Comparison of ENCODE assay signal across 19 mouse cellular contexts in the genomic region with DNA sequence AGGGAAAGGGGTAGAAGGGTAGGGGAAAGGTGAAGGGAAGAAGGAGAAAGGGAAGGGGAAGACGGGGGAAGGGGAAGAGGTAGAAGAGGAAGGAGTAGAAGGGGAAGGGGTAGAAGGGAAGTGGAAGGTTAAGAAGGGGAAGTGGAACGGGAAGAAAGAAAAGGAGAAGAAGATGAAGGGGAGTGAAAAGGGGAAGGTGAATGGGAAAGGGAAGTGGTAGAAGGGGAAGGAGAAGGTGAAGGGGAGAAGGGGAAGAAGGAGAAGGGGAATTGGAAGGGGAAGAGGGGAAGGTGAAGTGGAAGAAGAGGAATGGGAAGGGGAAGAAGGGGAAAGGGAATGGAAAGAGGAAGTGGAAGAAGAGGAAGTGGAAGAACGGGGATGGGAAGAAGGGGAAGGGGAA.
"Had no signal": no experiment of that assay in that cellular context is flagged by ENCODE, and none has a peak within 500 bp of the region (broad histone marks: within the 10 kb centered on the region; RNA-seq: fewer than 3 reads in every experiment).

No protein-coding gene starts in this region.

- H3K4me3 ChIP-seq: liver, embryonic 15.5 days; lung, embryonic 15.5 days; megakaryocyte, embryonic 14.5 days; midbrain, embryonic 13.5 days; midbrain, embryonic 15.5 days; neural tube, embryonic 12.5 days; stomach, embryonic 15.5 days had no signal

- DNase-seq: liver, postnatal 0 days; lung, adult 2 months; lung, postnatal 14 days; lung, postnatal 36 days; right cerebral cortex, postnatal 14 days; thymus, adult 2 months; thymus, postnatal 25 days; thymus, postnatal 4 days had no signal

- H3K36me3 ChIP-seq: liver, embryonic 15.5 days; lung, embryonic 15.5 days; midbrain, embryonic 13.5 days; midbrain, embryonic 15.5 days; neural tube, embryonic 12.5 days; stomach, embryonic 15.5 days had no signal

- H3K9ac ChIP-seq: liver, embryonic 15.5 days; liver, postnatal 0 days; lung, embryonic 15.5 days; midbrain, embryonic 13.5 days; midbrain, embryonic 15.5 days; neural tube, embryonic 12.5 days; stomach, embryonic 15.5 days had no signal

- H3K4me2 ChIP-seq: liver, embryonic 15.5 days; lung, embryonic 15.5 days; midbrain, embryonic 11.5 days; midbrain, embryonic 13.5 days; midbrain, embryonic 15.5 days; neural tube, embryonic 12.5 days; stomach, embryonic 15.5 days had no signal

- ATAC-seq: liver, postnatal 0 days; lung, postnatal 0 days; midbrain, embryonic 13.5 days; midbrain, embryonic 15.5 days had no signal

- H3K27ac ChIP-seq: liver, embryonic 15.5 days; lung, embryonic 15.5 days; macrophage; midbrain, embryonic 13.5 days; midbrain, embryonic 15.5 days; neural tube, embryonic 12.5 days; stomach, embryonic 15.5 days; stomach, postnatal 0 days had no signal

- H3K9me3 ChIP-seq: liver, embryonic 15.5 days; lung, embryonic 15.5 days; midbrain, embryonic 13.5 days; midbrain, embryonic 15.5 days; stomach, embryonic 15.5 days had no signal

- H3K27me3 ChIP-seq: liver, embryonic 15.5 days; lung, embryonic 15.5 days; megakaryocyte, embryonic 14.5 days; midbrain, embryonic 13.5 days; midbrain, embryonic 15.5 days; neural tube, embryonic 12.5 days; stomach, embryonic 15.5 days had no signal

- H3K4me1 ChIP-seq: liver, embryonic 15.5 days; lung, embryonic 15.5 days; megakaryocyte, embryonic 14.5 days; midbrain, embryonic 13.5 days; midbrain, embryonic 15.5 days; neural tube, embryonic 12.5 days; stomach, embryonic 15.5 days had no signal
